Mouse (Mus musculus): ENCODE data around the gene Ssh1.
A peak's percentile ranks its signal among the peaks of the same experiment; 100 is the strongest.

The Ssh1 gene

DNA sequence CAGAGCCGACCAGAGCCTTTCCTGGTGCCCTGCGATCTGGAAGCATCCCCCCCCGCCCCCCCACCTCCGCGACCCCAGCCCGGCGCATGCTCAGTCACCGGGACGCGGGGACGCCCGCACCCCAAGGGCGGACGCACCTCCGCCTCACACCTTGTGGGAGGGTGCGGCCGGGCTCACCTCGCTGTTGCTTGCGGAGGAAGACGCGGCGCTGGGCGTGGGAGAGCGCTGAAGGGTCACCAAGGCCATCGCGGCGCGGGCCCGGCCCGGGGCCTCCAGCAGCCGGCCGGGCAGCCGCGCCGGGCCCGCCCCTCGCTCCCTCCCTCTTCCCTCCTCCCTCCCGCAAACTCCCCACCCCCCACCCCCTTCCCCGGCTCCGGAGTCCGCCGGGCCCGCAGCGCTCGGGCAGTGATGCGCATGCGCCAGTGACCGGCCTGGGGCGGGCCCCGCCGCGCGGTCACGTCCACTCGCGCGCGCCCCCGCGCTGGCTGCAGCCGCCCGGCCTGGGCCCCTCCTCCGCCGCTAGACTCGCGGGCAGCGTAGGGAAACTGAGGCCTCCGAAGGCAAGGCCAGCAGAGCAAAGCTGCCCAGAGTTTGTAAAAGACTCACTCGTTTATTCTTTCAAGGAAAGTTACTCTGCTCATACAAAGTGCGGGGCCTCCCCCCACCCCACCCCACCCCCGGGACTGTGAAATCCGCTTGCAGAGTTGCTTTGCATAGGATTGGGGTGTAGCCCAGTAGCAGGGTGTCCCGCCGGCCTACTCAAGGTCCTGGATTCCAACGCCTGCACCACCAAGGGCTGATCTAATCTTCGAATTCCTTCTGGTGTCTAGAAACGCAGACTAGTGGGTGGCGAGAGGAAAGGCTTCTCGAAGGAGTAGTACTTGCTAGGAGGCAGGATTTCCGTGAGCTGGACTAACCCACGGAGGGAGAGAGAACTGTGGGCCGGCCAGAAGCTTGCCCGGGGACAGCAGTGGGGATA is at the start of gene Ssh1:
TSS of gene Ssh1 (minus strand) at position 408 of the 979 bp plus-strand sequence.
- peak; percentile 89 for DNase-seq

DNA sequence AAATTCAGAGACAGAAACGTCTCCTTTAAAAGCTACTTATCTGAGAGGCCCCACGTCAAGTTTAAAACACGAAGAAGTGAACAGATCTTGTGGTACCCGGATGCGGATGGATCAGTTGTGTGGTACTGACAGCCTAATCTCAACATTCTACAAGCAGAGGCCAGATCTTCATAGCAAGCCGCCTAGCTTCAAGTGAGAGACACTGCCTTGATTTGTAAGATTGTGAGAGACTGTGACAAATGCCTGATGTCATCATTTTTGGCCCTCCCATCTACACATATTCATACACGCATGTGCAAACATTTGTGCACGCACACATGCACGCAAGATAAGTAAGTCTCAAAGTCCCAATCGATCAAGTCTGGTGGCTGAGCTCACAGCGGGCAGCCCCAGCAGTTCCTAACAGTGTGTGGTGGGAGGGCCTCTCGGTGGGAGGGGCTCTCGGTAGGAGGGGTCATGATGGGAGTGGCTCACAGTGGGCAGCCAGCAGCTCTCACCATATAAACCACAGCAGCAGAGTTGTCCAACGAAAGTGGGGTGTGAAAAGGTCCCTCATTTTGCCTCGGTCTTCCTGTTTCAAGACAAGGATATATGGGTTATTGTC is 47.7 kb upstream of the Ssh1 start:
- DNase-seq = no peak

DNA sequence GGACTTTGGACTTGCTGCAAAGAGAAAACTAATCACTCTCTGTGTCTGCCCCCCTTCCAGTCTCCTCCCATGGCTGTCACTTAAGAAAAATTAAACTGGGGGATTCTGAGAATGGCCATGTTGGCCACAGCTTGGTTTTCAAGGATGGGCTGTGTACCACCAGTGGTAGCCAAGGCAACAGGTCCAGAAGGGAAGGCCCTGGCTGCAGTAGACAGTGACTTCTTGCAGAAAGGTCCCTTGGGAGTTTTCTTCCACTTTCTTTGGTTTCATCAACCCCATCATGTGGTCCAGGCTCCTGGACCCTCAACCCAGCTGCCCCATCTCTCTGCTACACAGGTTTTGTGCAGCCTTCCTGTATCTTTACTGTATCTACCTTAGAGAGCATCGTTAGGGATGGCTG is 47.2 kb upstream of the Ssh1 start:
- DNase-seq = no peak

DNA sequence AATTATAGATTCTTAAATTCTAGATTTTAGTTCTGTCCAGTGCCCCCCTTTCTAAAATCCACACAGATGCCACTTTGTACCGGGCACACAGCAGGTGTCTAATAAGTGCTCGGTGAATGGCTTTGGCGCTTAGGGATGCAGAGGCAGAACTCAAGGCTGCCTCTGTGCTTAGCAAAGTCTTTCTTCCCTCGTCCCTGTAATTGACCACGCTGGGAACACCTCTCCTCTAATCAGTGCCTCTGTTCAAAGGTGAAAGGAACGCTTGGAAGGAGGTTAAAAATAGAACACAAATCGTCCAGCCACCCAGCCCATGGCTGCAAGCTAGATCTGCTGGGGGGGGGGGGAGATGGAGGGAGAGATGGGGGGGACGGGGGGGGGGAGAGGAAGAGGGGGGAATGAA is 46.8 kb upstream of the Ssh1 start:
- no peak for DNase-seq

DNA sequence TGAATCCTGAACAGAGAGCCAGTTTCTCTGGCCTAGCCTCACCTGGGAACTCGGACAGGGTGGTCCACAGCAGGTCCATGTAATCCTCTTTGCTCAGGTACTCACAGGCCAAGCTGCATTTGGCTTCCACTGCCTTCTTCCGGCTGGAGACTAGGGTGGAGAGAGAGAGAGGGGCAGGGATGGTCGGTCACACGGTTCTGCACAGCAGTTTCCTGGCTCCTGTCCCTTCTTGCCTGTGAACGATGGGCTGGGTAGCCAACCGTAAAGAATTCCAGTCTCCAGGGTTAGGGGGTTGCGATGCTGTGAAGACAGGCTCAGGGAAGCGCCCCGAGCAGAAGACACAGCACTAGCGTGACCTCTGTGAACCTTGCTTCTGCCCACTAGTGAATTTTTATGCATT is 41.4 kb upstream of the Ssh1 start:
- peak; percentile 29 for DNase-seq

DNA sequence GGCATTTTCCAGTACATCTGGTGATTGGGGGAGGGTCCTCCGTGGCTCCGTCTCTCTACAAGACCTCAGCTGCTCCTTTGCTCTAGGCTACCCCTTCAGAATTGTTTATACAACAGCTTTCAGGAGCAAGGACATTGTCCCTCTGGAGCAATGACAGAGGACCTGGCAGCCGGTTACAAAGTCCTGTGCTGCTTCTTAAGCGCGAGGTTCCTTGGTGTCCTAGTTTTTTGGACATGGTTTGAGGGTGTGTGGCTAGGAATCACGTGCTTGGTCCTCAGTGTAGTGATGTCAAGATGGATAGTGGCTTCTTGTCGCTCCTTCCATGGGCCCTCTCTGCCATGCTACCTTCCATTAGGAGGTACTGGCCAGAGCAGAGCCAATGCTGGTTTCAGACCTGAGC is 40.7 kb upstream of the Ssh1 start:
- no peak for DNase-seq

DNA sequence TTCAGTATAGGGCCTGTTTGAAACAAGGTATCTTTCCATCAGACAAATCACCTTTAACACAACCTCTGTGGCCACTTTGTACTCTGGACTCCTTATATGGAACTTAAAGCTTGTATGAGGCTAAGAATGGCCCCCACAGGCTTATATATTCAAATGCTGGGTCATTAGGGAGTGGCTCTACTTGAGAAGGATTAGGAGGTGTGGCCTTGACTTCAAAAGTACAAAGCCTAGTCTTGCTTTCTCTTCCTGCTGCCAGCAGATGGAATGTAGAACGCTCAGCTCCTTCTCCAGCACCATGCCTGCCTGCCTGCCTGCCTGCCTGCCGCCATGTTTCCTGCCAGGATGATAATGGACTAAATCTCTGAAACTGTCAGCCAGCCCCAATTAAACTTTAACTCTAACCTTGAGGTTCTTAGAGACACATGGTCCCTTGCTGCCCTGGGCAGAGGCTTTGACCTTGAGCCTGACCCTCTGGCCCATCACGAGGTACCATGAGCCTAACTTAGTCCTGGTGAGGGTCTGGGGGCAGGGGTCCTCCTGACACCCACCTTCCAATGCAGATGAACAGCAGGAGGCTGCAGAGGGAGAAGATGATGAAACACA is 38.6 kb upstream of the Ssh1 start:
- no peak for DNase-seq

DNA sequence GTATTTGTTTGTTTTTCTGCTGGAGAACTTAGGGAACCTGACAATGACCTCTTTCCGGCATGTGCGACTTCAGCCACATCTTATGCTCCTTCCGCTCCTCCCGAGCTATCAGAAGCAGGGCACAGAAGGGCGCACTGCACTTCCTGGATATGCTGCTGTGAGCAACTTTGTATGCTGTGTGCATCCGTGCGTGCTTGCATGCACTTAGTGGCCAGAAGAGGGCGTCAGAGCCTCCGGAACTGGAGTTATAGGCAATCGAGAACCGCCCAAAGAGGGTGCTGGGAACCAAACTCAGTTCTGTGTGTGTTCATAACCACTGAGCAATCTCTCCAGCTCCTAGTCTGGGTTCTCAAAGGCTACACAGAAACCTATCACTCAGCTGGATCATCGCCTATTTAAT is 37.0 kb upstream of the Ssh1 start:
- no peak for DNase-seq

DNA sequence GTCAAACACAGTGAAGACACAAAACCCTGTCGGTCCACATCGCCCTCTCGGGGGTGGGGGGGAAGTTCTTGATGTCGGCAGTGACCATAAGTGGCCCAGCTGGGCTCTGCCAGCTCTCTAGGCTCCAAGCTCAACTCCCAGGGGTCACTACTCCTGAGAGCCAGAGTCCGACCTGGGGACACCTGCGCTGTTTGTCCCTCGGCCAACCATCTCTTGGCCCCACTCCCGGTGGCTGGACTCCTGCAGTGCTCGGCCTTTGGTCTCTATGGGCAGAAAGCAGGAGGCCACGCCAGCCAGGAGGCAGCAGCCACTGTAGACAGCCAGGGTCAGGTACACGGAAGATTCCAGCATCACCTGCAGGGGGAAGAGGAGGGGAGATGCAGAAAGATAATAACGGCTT is 34.4 kb upstream of the Ssh1 start:
- DNase-seq = peak; percentile 69

DNA sequence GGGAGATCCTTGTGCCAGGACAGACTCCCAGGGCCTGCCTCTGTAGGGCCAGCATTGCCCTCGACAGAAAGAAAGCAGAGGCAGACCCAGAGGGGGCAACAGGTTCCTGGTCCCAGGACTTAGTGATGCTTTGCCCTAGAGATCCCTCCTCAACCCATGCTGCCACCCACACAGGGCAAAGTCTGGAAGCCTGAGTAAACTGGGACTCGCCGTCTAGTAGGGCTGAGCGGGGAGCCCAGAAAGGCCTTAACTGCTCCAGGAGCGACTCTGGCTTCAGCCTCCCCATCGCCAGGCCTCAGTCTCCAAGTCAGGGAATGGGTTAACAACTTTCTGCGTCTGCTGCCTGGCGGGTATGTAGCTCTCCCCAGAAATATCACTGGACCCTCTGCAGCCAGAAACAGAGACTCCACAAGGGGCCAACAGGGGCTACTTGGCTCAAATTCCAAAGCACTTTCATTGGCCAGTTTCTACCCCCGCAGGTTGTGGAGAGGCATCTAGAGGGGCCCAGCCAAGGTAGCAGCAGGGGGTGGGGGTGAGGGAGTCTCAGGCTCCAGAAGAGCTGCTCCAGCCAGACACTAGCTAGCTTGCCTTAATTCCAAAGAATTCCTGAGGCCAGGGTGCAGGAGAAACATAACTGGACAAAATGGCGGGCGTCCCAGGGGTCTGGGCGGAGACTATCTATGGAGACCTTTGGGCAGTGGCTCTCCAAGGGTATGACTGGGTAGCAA is 33.7 kb upstream of the Ssh1 start:
- no peak for DNase-seq

DNA sequence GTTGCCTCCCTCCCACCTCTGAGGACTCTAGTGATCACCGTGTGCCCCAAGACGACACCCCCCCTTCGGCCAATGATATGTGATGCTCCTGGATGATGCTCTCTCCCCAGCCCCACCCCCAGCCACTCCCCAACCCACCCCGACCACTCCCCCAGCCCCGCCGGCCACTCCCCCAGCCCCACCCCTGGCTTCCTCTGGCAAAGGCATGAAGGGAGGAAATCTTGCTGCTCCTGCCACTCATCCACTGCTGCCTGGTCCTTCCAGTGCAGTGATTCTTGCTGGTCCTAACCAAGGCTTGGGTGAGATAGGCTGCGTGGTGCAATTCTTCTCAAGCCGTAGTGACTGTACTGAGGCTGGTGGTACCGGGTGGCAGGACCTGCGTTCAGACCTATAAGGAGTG is 31.2 kb upstream of the Ssh1 start:
- DNase-seq = no peak

DNA sequence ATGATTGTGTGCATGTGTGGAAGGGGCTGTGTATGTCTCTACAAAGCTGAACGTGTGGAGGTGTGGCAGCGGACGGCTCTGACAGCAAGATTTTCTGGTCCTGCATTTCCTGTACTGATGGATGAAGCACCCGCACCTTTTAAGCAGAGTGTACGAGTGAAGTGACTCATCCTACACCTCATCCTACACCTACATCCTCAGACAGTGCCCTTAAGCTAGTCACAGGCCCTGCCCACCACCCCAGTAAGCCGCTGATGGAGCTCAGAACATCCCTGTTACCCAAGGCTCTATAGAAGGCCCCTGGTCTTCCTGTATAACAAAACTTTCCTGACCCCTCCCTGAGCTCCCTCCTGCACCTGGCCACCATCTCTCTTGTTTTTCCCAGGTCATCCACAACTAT is 30.7 kb upstream of the Ssh1 start:
- DNase-seq = no peak

DNA sequence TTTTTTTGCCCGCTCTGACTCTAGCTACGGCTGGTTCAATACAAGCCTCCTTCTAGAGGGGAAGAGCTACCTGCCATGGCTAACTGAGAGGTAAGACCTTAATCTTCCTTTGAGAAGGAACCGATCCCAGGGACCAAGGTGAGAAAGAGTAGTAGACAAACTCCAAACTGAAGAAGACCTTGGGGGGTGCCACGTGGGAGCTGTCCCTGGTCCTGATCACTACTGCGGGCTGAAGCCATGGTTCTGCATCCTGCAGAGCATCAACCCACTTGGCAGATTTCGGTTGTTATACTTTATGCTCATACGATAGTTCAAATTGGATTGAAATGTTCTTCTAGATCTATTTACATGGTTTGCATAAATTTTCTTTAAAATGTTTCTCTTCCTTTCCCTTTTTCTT is 21.4 kb upstream of the Ssh1 start:
- DNase-seq = no peak

DNA sequence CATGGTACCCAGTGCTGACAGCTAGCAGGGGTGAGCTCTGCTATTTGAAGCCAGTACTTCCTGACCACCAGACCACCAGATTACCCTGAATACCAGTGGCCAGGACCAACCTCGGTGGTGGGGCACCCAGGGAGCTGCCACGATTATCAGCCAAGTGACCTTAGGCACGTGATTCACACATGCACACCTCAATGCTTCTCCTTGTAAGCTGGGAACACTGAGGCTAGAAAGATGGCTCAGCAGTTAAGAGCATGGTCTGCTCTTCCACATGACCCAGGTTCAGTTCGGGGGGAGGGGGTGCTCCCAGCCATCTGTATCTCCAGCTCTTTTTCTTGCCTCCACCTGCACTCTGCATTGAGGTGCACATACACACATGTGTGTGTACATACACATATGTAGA is 15.4 kb upstream of the Ssh1 start:
- no peak for DNase-seq

DNA sequence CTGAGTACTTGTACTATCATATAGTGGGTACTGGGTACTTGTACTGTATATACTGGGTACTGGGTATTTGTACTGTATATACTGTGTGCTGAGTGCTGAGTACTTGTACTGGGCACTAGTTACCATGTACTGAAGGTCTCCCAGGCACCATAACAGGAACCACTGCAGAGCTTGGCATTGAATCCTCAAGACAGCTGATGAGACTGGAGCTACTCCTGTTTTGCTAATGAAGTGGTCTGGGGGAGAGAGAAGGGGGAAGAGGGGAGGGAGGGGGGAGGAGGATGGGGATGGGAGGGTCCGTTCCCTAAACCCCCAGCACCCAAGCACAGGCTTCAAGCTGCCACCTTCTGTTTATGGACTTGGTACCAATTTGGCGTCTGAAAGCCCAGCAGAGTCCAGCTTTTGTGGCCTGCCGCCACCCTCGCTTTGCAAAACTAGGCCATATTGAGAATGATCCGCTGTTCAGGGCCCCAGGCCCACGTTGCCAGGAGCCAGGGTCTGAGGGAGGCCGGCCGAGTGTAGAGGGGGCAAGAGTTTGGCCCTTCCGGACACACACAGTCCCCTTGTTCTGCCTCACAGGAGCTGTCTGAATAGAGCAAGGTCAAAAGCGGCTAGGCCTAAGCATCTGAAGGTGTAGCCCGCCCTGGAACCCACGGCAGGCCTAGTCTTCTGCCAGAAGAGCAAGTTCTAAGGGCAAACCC is 14.2 kb upstream of the Ssh1 start:
- no peak for DNase-seq

DNA sequence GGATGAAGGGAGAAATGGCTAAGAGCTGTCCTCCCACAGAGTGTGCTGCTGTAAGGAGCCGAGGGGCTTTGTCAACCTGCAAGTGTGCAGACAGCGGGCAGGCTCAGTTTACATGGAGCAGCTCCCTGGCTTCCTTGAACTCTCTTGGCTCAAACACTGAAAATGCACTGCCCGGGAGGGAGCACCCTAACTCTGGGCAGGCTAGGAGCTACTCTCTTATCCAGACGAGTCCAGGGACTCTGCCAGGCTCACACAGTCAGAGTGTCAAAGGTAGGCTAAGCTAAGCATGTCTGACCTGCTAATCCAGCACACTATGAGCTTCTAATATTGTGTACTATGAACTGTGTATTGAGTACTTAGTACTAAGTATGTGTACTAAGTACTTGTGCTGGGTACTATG is 13.3 kb upstream of the Ssh1 start:
- DNase-seq = no peak

DNA sequence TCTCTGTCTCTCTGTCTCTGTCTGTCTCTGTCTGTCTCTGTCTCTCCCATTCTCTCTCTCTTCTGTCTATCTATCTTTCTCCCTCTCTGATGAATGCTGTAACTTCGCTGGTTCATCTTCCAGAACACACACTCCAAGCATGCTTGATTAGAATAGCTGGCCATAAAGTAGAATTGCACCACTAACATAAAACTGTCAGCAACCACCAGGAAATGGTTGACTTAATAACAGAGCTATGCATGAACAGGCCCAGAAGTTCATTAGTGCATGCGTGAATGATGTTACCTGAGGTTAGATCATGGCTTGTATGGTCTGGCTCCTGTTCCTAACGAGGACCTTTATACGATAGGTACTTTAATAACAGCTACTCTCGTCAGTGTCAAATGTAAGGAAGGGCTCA is 11.4 kb upstream of the Ssh1 start:
- no peak for DNase-seq

DNA sequence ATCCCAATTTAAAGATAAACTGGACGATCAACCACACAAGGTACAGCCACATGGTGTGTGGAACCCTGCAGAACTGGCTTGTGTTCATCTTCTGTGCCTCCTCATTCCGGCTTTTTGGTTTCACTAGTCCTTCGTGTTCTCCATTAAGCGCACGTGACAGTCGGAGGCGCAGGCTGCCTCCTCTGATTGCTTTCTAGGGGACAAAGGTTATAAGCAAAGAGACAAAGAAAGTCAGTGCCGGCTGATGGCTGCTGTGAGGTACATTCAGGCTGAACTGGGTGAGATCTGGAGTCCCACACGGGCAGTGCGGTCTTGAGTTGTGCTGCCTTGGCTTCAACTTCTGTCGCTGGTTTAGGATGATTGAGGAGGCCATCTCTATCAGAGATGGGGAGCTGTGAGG is 10.9 kb upstream of the Ssh1 start:
- no peak for DNase-seq

DNA sequence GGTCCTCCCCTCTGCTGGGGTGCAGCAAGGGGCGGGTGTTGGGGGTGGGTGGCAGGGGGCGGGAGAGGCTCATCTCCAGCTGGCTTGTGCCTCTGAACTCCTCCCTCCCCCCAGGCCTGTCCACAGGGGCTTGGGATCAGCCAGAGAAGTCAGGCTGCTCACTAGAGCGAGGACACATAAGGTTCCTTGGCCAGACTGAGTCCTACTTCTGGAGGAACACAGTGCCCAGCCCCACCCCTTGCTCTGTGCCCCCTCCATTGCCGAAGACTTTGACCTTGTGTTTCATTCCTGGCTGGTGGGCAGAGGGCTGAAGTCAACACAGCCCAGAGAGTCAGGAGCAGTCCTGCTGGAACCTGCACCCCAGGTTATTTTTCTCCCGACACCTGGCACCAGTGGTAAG is 9.8 kb upstream of the Ssh1 start, which contains the start of gene Dao:
TSS of gene Dao (plus strand) at position 162 of the 400 bp plus-strand sequence.
- DNase-seq = no peak

DNA sequence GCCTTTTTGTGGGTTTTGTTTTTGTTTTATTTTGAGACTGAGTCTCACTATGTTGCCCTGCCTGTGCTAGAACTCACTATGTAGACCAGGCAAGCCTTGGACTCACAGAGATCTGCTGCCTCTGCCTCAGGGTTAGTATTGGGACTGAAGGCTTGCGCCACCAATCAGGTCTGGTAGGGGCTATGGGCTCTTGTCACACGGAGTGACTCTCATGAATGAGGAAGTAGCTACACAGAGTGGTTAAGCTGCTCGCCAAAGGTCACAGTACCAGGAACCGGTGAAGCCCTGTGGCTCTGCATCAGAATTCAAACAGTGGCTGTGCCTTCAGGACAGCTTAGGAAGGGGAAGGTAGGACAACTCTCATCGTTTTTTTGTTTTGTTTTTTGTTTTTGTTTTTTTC is 5.7 kb upstream of the Ssh1 start:
- DNase-seq = no peak

DNA sequence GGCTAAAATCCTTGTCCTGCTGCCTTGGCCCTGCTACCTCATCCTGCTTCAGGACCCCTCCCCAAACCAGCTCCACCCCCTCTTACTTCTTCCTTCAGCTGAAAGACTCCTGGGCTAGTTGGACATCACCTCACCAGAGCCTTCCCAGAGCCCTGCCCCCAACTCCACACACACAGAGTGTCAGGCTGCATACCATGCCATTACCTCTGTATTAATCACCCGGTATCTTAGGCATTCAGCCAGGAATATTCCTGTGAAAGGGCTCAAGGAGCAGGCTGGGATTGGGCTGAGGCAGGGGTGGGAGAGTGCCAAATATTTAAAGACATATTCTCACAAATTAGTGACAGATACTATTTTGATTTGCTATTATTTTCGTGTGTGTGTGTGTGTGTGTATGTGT is 2.8 kb upstream of the Ssh1 start:
- DNase-seq = no peak

DNA sequence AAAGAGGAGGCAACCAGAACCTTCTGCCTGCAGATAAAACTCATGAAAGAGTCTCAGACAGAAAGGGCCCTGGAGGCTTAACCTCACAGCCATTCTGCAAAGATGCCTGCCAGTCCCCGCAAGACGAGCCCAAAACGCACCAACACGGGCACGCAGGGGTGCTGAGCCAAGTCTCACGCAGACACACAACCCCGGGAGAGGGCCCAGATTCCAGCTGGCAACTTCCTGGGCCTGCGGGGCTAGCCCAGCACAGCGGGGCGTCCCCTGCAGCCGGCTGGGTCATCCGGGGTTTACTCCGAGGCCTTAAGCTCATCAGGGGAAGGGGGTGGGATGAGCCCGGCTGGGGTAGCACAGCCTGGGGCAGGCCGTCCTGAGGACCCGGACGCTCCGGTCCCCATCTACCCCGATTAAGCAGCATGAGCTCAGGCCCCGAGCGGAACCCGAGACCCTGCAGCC is 635 bp downstream of the Ssh1 start:
- DNase-seq = peak; percentile 61
